Mouse (Mus musculus): ENCODE results near the gene Cmtm6. TPM values are rescaled to one million over a fixed set of nuclear protein-coding genes. Genes with fewer than 3 reads are reported as not detected.
"Not testable (repeated sequence)": the region's sequence is repeated elsewhere in the genome, so short reads cannot be mapped to it uniquely, and the experiment has no call there.

The Cmtm6 gene
- total RNA-seq (2021): 10 to 100 TPM; 19.6 to 20.6 TPM

- peak; percentile 97 for DNase-seq
- intact Hi-C loops (cut with DNase I): no loop called here
These were observed at the start of gene Cmtm6 for GRCm38 (mm10) chr9:114731011-114731755. TSS of gene Cmtm6 (plus strand) at chr9:114731116.

- intact Hi-C loops (cut with DNase I): no loop called here
- DNase-seq: no peak
These were observed 48.7 kb upstream of the Cmtm6 start for GRCm38 (mm10) chr9:114682193-114682592.

GRCm38 (mm10) chr9:114686245-114686644 lies 44.7 kb upstream of the Cmtm6 start:
- DNase-seq: no peak
- intact Hi-C loops (cut with DNase I): no loop called here

GRCm38 (mm10) chr9:114687639-114688038 lies 43.3 kb upstream of the Cmtm6 start:
- DNase-seq: no peak
- intact Hi-C loops (cut with DNase I): no loop called here

DNA sequence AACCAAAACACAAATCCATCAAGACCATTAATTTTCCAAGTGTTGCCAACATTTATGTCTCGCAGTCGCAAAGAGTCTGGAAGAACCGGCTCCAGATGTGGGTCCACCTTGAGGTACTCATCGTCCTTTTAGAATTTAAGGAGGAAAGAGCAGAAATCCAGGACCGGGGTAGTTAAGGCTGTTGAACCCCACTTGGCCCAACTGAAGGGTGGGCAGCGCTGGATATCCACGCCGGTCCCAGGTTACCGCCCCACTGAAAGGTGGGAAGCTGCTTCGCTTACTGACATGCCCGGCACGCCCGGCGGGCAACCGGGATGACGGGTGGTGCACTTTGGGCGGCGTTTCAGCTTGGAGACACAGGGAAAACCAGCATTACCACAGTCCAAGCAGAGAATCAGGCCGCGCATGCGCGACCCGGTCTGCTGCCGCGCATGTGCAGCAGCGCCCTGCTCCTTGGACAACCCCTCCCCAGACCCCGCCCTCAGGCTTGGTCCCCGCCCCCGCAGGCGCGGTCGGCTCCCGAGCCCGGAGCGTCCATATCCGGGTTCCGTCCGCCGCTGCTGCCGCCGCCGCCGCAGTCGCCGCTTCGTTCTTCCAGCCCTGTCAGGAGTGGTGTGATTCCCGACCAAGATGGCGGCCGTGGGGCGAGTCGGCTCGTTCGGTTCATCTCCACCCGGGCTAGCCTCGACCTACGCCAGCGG lies 42.5 kb upstream of the Cmtm6 start, which contains the start of gene Dync1li1:
Gene Dync1li1, plus strand, starts transcription at position 539 of the 701 bp plus-strand sequence.
- DNase-seq: peak; percentile 99
- intact Hi-C loops (cut with DNase I): no loop called here

DNA sequence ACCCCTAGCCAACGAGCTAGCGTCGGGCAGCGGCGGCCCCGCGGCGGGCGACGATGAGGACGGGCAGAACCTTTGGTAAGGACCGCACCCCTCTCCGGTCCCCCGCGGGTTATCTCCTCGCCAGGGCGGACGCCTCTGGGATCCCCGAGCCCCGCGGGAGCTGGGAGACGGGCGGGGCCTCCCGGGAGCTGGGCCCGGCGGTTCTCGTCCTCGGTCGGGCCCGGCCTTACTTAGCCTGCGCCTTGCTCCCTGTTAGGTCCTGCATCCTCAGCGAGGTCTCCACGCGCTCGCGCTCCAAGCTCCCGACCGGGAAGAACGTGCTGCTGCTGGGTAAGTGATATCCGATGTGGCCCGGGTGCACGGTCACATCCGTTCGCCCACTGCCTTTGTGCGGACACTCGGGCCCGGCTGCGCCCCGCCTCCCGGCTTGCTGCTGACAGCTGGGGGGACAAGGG lies 41.9 kb upstream of the Cmtm6 start:
- DNase-seq: no peak
- intact Hi-C loops (cut with DNase I): no loop called here

- intact Hi-C loops (cut with DNase I): no loop called here
- no peak for DNase-seq
These were observed 40.8 kb upstream of the Cmtm6 start for GRCm38 (mm10) chr9:114690119-114690601.

DNA sequence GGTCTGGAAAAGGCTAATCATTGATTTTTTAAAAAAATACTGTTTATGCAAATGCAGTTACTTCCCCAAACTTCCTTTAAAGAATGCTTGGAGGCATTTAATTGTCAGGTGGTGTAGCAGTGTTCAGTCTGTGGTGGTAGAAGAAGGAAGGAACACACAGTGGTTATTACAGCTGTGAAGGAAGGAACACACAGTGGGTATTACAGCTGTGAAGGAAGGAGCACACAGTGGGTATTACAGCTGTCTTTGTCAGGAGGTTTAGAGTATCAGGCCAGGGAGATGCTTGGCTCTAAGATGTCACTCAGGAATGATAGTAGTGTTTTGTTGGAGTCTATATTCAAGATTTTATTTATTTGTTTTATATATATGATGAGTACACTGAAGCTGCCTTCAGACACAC lies 39.8 kb upstream of the Cmtm6 start:
- DNase-seq: no peak
- intact Hi-C loops (cut with DNase I): no loop called here

DNA sequence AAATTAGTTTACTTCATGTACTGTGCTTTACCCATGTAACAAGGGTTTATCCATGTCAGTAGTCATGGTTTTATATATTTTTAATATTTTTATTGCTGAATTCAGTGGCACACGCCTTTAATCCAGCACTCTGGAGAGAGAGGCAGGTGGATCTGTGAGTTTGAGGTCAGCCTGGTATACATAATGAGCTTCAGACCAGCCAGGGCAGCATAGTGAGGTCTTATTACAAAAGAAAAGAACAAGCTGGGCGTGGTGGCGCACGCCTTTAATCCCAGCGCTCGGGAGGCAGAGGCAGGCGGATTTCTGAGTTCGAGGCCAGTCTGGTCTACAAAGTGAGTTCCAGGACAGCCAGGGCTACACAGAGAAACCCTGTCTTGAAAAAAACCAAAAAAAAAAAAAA lies 35.3 kb upstream of the Cmtm6 start:
- DNase-seq; intact Hi-C loops (cut with DNase I): not testable (repeated sequence)

DNA sequence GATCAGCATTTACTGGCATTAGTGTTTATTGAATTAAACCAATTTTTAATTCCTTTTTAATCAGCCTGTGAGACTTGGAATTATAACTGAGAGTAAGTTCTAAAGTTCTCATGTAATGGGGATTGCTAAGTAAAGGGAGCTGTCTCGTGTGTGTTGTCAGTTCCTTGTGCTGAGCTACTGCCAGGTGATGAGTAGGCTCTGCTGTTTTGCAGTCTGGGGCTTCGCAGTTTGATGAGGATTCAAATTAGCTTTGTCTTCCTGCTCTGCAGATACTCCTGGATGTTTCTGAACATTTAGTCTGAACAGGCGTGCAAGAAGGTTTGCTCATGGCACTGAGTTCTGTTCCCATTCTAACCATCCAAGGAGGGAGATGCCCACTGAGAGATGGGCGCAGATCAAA lies 33.8 kb upstream of the Cmtm6 start:
- intact Hi-C loops (cut with DNase I): no loop called here
- no peak for DNase-seq

DNA sequence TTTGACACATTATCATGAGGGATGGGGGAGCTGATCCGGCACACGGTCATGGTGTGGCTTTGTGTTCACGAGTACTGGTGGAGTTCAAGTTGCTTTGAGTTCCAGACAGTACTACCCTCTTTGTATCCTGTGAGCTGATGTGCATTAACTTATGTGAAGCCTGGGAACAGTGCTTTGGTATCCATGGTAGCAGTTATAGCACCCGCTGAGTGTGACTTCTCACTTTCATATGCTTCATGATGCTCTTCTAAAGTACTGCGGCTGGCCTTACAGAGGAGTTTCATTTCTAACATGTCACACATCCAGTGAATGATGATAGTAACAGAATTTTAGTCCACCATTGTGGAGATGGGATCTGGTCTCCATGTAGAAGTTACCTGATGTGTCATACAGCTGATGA lies 33.0 kb upstream of the Cmtm6 start:
- no peak for DNase-seq
- intact Hi-C loops (cut with DNase I): no loop called here

- no peak for DNase-seq
- intact Hi-C loops (cut with DNase I): no loop called here
These were observed 31.7 kb upstream of the Cmtm6 start for GRCm38 (mm10) chr9:114699262-114699661.

- DNase-seq: no peak
- intact Hi-C loops (cut with DNase I): no loop called here
These were observed 30.8 kb upstream of the Cmtm6 start for GRCm38 (mm10) chr9:114699882-114700665.

DNA sequence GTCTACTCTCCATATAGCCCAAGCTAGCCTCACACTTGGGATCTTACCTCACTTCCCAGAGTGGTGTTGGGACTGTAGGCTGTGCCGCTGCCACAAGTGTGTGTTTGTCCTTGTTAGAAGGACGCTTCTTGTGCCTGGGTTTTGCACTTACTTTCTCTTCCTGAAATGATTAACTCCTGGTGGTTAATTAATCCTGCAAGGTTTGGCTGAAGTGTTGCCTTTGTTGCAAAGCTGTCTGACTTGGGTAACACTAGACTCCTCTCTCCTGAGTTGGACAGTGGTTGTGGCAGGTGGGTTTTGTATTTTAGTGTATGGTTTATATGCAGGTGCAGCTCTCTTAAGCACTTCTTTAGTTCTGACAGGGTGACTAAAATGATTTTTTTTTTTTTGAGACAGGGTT lies 29.9 kb upstream of the Cmtm6 start:
- DNase-seq: no peak
- intact Hi-C loops (cut with DNase I): no loop called here

DNA sequence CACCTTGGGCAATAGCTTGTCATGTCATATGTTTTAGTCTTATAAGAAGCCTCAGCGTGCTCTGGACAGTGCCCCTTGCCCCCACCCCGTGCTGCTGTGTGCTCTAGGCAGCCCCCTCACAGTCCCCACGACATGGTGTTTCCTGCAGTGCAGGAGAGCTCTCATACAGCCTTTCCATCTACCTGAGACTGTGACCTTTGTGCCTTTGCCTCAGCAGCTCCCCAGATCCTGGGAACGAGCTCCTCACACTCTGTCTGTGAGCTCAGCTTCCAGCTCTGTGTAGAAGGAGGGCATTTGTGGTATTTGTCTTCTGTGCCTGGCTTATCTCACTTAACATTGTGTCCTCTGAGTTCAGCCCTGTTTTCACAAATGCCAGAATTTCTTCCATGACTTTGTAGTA lies 29.0 kb upstream of the Cmtm6 start:
- no peak for DNase-seq
- intact Hi-C loops (cut with DNase I): no loop called here

GRCm38 (mm10) chr9:114707805-114708204 lies 23.1 kb upstream of the Cmtm6 start:
- intact Hi-C loops (cut with DNase I): no loop called here
- DNase-seq: no peak

GRCm38 (mm10) chr9:114710345-114710744 lies 20.6 kb upstream of the Cmtm6 start:
- peak; percentile 39 for DNase-seq
- intact Hi-C loops (cut with DNase I): no loop called here

GRCm38 (mm10) chr9:114713481-114713880 lies 17.4 kb upstream of the Cmtm6 start:
- DNase-seq: no peak
- intact Hi-C loops (cut with DNase I): no loop called here

DNA sequence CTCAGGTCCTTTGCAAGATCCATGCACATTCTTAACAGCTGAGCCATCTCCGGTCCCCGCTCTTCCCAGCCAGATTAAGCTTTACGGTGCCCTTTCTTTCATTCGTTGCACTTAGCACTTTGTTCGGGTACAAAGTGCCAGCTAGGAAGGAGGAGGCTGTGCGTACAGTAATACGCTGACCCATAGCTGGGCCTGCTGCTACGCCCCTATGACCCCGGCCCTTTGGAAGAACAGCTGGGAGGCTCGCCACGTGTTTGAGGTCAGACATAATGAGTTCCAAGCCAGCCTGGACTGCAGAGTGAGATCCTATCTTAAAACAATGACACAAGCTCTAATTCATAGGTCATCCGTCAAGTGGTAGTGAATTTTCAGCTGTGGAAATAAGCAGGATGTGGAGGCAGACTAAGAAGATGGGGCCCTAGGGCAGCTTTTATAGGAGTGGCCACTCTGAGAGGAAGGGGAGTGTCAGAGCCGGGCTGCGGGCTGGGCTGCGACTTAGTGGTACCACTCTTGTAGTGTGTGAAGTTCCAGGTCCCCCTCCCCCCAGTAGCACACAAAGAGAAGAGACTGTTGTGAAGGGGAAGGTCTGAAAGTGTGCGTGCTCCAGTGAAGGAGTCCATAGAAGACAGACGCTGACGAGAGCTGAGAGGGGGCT lies 14.1 kb upstream of the Cmtm6 start:
- DNase-seq: no peak
- intact Hi-C loops (cut with DNase I): no loop called here

- intact Hi-C loops (cut with DNase I): no loop called here
- peak; percentile 34 for DNase-seq
These were observed 3.6 kb upstream of the Cmtm6 start for GRCm38 (mm10) chr9:114727315-114727714.

- DNase-seq; intact Hi-C loops (cut with DNase I): not testable (repeated sequence)
These were observed 2.5 kb upstream of the Cmtm6 start for GRCm38 (mm10) chr9:114728432-114728831.
